Mouse (Mus musculus): ENCODE measurements at regions not wholly inside any gene's neighbourhood (a gene's known extent, or its start where the extent isn't known, plus 50 kb on each side); places are given as distances from the start of the nearest gene placed in this dataset.

DNA sequence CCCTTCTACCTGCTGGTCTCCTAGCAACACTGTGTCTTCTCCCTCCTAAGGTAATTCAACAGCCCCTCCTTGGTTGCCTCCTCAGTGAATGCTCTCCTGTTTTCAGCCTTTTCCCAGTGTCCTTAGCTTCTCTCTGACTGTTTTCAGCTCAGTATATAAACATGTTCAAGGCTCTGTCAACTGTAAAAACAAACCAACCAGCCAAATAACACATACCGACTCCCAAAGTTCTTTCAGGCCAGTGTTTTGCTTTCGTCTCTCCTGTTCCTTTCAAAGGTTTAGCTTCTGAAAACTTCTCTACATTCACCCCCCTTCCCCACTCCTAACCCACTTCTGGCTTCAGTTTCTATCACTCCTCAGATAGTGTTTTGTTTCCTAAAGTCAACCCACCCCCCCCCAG lies 73.4 kb downstream of the Phlda1 start:
- H3K36me3 ChIP-seq: no peaks in the 10 kb centered on the region
- H3K9ac ChIP-seq: no peak overlapping the region
- peaks cover 23% of the 10 kb centered on the region for H3K4me1 ChIP-seq
- no peaks in the 10 kb centered on the region for H3K27me3 ChIP-seq (replicated peaks)
- no peaks in the 10 kb centered on the region for H3K9me3 ChIP-seq
- H3K4me3 ChIP-seq (replicated peaks): no peak overlapping the region
- H3K4me2 ChIP-seq: no peak overlapping the region
- no peak overlapping the region for H3K27ac ChIP-seq
- ATAC-seq (ENCODE audit: insufficient read depth, low FRiP score, low read depth): no peak
- 38% methylated on average over 2 of the region's 2 CpGs for WGBS

DNA sequence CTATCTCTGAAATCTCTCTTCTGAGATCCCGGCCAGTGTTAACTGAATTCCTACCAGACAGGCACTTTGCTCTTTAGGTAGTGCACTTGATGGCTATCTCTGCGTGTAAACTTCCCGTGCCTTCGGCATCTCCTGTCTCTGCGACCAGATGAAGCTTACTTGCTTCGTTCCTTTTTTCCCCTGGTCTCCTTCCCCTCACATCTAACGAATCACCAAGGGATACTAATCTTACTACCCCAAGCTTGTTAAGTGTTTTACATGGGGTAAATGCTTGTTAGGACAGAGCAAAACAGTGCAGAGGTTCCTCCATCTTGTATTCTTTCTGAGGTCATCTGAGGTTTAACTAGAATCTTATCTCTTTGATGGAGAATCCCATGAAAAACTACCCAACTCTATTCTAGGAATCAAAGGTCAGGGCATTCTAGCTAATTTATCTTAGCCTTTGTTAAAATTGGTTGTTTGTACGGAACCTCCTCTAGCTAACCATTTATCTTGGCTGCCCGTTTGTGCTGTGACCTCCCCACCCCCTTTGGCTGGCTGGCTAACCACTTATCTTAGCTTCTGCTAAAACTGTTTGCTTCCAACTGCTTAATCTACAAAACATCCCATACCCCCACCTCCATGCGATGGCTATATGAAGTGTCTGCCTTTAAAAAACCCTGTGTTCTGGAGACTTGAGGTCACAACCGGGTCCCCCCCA lies 74.5 kb downstream of the Phlda1 start:
- no peak overlapping the region for H3K9ac ChIP-seq
- H3K27me3 ChIP-seq (replicated peaks): no peaks in the 10 kb centered on the region
- no peaks in the 10 kb centered on the region for H3K36me3 ChIP-seq
- H3K4me3 ChIP-seq (replicated peaks): no peak overlapping the region
- H3K4me1 ChIP-seq: peaks cover 16% of the 10 kb centered on the region
- no peak for ATAC-seq (ENCODE audit: insufficient read depth, low FRiP score, low read depth)
- 39% methylated on average over 11 of the region's 11 CpGs for WGBS
- H3K4me2 ChIP-seq: no peak overlapping the region
- no peak overlapping the region for H3K27ac ChIP-seq
- H3K9me3 ChIP-seq: no peaks in the 10 kb centered on the region

DNA sequence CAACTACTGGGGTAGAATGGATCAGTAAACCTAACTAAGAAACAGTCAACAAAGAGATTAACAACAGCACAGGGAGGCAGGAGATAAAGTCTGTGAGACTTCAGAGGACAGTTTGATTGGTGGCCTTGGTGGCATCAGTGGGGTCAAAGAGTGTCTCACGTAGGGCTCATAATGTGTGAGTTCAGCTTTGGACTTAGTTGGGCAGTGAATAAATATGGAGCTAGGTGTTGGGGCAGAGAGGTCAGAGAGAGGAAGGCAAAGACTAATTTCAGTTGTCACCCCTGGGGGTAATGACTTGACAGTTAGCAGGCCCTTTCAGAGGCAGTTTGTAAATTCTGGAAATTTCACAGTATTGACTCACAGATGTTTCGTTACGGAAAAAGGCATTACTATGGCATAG lies 75.8 kb downstream of the Phlda1 start:
- Histone ChIP-seq H3K4me3 (replicated peaks) (no peak overlapping the region), H3K4me1 (0 out of 2 replicates have a peak, but pooled peaks cover 3% of the 10 kb centered on the region), H3K4me2 (no peak overlapping the region), H3K27me3 (replicated peaks) (no peaks in the 10 kb centered on the region), H3K36me3 (no peaks in the 10 kb centered on the region), H3K27ac (no peak overlapping the region), H3K9me3 (no peaks in the 10 kb centered on the region), H3K9ac (no peak overlapping the region)
- WGBS: 88% methylated on average over 3 of the region's 3 CpGs
- no peak for ATAC-seq (ENCODE audit: insufficient read depth, low FRiP score, low read depth)

DNA sequence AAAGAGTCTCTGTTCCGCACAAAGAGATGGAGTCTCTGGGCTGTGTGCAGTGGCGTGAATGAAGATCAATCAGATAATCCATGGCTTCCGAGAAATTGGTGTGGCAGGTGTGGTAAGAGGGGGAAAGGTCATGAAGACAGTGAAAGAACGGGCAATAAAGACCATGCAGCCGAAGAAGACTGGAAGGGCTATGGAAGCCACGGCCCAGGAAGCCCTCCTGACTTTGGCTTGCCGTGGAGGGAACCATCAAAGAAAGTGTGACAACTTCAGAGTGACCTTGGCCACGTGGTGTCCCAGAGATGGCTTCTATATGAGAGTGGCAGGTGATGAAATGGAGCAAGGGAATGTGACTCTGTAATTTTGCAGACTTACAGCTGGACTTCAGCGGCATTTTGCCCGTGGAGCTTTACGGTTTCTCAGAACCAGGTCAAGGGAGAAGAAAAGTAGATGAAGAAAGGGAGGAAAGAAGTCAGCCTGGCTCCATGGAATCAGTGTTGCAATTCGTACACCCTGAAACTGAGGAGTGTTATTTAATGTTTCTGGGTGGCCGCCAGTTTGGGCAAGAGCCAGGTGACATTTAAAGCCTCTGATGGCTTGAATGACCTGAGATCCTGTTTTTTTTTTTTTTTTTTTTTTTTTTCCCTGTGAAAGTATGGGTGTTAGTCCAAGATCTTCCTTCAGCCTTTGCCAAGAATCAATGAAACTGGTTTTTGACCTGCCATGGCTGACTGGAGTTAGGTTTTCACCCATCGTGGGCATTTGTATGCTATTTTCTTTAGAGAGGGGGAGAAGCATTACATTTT lies 76.4 kb downstream of the Phlda1 start:
- H3K4me2 ChIP-seq: no peak overlapping the region
- no peaks in the 10 kb centered on the region for H3K27me3 ChIP-seq (replicated peaks)
- H3K4me1 ChIP-seq: 0 out of 2 replicates have a peak, but pooled peaks cover 3% of the 10 kb centered on the region
- H3K9ac ChIP-seq: no peak overlapping the region
- ATAC-seq (ENCODE audit: insufficient read depth, low FRiP score, low read depth): no peak
- H3K9me3 ChIP-seq: no peaks in the 10 kb centered on the region
- no peak overlapping the region for H3K4me3 ChIP-seq (replicated peaks)
- no peak overlapping the region for H3K27ac ChIP-seq
- no peaks in the 10 kb centered on the region for H3K36me3 ChIP-seq
- WGBS: 67% methylated on average over 14 of the region's 14 CpGs

DNA sequence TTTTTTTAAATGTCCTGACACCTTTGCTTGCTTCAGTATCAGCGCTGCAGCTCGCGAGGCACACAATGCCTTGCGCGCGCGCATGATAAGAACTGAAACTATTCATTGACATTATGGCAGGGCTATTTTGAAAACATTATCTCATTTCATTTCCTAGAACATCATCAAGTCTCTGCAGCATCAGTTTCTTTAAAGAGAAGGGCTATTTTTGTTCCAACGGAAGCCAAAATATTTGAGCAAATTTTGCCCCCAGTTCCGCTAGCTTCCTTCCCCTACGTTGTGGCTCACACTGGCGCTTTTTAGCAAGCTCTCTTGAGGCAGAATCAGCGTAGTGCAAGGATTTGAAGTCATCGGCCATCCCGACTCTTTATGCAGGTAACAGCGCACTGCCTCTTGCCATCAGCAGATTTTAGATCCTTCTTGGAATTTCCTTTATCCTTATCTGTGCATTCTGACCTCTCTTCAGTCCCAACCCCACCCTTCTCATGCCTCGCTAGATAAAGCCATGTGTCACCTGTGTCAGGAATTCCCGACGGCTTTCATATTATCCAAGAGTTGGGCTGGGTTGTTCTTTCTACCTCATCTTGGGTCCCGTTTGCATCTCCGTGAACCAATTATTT lies 77.1 kb downstream of the Phlda1 start:
- Histone ChIP-seq H3K27ac (no peak overlapping the region), H3K4me2 (no peak overlapping the region), H3K36me3 (no peaks in the 10 kb centered on the region), H3K9me3 (no peaks in the 10 kb centered on the region), H3K4me1 (0 out of 2 replicates have a peak, but pooled peaks cover 3% of the 10 kb centered on the region), H3K4me3 (replicated peaks) (no peak overlapping the region), H3K9ac (no peak overlapping the region), H3K27me3 (replicated peaks) (no peaks in the 10 kb centered on the region)
- 78% methylated on average over 20 of the region's 20 CpGs for WGBS
- ATAC-seq (ENCODE audit: insufficient read depth, low FRiP score, low read depth): no peak

DNA sequence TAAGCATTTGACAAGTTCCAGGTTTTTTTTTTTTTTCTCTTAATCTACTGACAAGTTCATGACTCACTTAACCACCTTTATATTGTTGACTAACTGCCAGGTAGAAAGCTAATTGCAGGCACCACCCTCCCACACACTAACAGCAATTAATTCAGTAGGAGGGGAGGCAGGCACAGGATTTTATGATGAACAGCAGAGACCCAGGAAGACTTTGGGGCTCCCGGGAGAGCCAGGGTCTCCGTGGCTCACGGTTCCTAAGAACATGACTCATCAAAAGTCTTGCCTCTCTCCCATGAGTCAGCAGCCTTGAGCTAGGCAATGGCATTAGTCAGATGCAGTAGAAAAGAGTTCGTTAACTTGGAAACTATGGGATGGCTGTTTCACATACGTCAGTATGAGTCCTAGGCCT lies 77.7 kb downstream of the Phlda1 start:
- WGBS: 81% methylated on average over 5 of the region's 5 CpGs
- ATAC-seq (ENCODE audit: insufficient read depth, low FRiP score, low read depth): no peak
- no peaks in the 10 kb centered on the region for H3K36me3 ChIP-seq
- H3K9me3 ChIP-seq: no peaks in the 10 kb centered on the region
- 0 out of 2 replicates have a peak, but pooled peaks cover 3% of the 10 kb centered on the region for H3K4me1 ChIP-seq
- no peak overlapping the region for H3K4me2 ChIP-seq
- no peak overlapping the region for H3K27ac ChIP-seq
- no peak overlapping the region for H3K9ac ChIP-seq
- H3K27me3 ChIP-seq (replicated peaks): no peaks in the 10 kb centered on the region
- no peak overlapping the region for H3K4me3 ChIP-seq (replicated peaks)

DNA sequence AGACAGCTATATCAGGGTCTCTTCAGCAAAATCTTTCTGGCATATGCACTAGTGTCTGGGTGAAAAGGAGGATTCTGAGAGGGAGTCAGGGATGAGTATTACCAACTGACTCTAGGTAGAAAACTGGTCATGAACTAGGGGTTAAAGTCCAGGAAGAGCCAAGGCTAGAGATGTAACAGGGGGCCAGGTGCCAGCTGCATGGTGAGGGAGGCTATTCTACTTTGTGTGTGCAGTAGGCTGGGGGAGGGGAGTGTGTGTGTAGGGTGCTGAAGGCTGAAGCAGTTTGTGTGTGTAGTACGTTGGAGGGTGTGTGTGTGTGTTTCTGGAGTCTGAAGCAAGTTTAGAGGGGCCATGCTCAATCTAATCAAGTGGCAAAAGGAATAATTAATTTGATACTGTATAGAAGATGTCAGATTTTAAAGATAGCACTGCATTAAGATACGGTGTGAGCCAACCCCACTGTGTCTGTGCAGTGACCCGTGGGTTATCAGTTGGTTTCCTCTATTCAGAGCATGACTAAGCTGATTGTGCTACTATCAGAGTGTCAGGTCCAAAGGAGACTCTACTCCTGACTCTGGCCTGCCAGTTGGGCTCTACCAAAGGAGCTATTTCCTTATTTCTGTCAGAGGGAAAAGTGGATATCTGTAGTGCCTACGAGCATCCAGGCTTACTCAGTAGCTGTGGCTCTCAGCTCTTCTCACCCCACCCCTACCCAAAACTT lies 82.0 kb downstream of the Phlda1 start:
- no peak overlapping the region for H3K4me2 ChIP-seq
- H3K27ac ChIP-seq: no peak overlapping the region
- WGBS: 39% methylated on average over 4 of the region's 4 CpGs
- H3K9me3 ChIP-seq: no peaks in the 10 kb centered on the region
- peak; percentile 75 for ATAC-seq (ENCODE audit: insufficient read depth, low FRiP score, low read depth)
- no peak overlapping the region for H3K4me3 ChIP-seq (replicated peaks)
- no peaks in the 10 kb centered on the region for H3K4me1 ChIP-seq
- no peaks in the 10 kb centered on the region for H3K36me3 ChIP-seq
- H3K27me3 ChIP-seq (replicated peaks): no peaks in the 10 kb centered on the region
- no peak overlapping the region for H3K9ac ChIP-seq

DNA sequence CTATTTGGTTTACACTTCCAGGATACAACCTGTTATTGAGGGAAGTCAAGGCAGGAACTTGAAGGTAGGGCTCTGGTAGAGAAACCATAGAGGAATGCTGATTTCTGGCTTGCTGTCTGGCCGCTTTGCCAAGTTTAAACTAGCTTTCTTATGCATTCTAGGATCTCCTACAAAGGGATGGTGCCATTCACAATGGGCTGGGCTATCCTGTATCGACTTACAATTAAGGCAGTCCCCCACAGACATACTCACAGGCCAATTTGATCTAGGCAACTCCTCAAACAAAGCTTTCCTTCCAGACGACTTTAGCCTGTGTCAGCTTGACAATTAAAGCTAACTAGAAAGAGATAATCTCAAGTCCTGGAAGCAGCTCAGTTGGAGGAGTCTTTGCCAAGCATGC lies 83.1 kb downstream of the Phlda1 start:
- WGBS: 68% methylated on average over 3 of the region's 3 CpGs
- no peaks in the 10 kb centered on the region for H3K4me1 ChIP-seq

DNA sequence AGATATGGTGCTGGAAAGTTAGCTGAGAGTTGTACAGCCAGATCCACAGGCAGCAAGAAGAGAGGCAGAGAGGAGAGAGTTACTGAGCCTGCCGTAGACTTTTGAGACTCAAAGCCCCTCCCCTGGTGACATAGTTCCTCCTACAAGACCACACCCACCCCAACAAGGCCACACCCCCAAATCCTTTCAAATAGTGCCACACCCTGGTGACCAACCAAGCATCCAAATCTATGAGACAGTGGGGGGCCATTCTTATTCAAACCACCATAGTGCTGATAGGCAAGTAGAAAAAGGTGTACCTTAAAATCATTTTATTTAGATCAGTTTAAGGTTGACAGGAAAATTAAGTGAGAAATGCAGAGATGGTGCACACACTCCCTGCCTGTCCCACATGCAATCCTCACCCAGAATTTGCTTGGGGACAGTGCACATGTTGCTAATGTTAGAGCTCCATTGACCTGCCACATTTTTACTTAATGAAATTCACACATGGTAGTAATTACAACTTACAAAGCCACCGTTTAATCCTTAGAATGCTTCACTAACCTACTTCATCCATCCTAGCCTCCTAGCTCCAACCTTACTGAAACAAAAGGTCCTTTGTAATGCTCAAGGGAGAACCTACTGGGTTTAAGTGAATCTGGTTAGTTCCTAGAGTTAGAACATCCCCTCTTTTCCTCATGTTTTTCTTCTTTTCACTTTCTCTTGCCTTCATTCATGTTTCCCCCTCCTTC lies 86.5 kb downstream of the Phlda1 start:
- H3K27ac ChIP-seq: no peak overlapping the region
- no peaks in the 10 kb centered on the region for H3K27me3 ChIP-seq (replicated peaks)
- no peaks in the 10 kb centered on the region for H3K36me3 ChIP-seq
- no peak for ATAC-seq (ENCODE audit: insufficient read depth, low FRiP score, low read depth)
- no peak overlapping the region for H3K4me3 ChIP-seq (replicated peaks)
- no peak overlapping the region for H3K4me2 ChIP-seq
- H3K4me1 ChIP-seq: peaks cover 10% of the 10 kb centered on the region
- H3K9me3 ChIP-seq: no peaks in the 10 kb centered on the region
- whole genome bisulfite sequencing: 89% methylated on average over 2 of the region's 2 CpGs
- no peak overlapping the region for H3K9ac ChIP-seq

More for the DNA sequence above, 83.1 kb downstream of the Phlda1 start:
- no peaks in the 10 kb centered on the region for H3K36me3 ChIP-seq
- no peak overlapping the region for H3K27ac ChIP-seq
- H3K9ac ChIP-seq: no peak overlapping the region
- no peak overlapping the region for H3K4me2 ChIP-seq
- H3K9me3 ChIP-seq: no peaks in the 10 kb centered on the region
- H3K4me3 ChIP-seq (replicated peaks): no peak overlapping the region
- ATAC-seq (ENCODE audit: insufficient read depth, low FRiP score, low read depth): no peak
- no peaks in the 10 kb centered on the region for H3K27me3 ChIP-seq (replicated peaks)

DNA sequence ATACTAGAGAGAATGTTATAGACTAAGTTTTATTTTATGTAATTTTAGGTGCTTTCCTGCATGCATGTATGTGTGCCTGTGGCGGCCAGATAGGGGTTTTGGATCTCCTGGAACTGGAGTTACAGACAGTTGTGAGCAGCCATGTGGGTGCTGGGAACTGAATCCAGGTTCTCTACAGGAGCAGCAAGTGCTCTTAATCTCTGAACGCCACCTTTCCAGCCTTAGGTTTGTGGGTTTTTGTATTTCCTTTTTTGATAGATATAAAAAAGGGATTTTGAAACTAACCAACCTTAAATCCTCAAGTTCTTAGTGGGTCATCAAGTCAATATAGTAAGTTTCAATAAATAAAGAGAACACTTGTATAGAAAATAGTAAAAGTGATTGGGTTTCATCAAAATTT lies 87.2 kb downstream of the Phlda1 start:
- peaks cover 13% of the 10 kb centered on the region for H3K4me1 ChIP-seq
- no peak overlapping the region for H3K4me2 ChIP-seq
- H3K4me3 ChIP-seq (replicated peaks): no peak overlapping the region
- ATAC-seq (ENCODE audit: insufficient read depth, low FRiP score, low read depth): no peak
- no peak overlapping the region for H3K27ac ChIP-seq
- H3K9me3 ChIP-seq: no peaks in the 10 kb centered on the region
- H3K36me3 ChIP-seq: no peaks in the 10 kb centered on the region
- H3K27me3 ChIP-seq (replicated peaks): no peaks in the 10 kb centered on the region
- H3K9ac ChIP-seq: no peak overlapping the region
- WGBS: 92% methylated on average over 2 of the region's 2 CpGs

DNA sequence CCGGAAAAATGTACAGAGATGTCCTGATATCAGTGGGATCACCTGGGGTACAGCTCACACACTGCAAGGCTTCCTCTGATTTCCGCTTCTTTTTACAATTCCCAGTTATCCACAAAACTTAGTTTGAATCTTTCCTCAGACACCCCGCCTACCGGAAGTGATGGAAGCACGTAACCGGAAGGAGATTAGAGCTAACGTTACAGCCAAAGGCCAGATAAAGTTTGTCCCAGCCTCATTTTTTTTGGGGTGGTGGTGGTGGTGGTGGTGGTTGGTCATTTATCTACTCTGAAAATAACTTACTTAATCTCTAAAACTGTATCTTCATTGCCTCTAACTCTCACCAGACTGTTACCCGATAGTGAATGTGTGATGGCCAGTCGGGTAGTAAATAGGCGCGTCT lies 88.1 kb downstream of the Phlda1 start:
- H3K4me3 ChIP-seq (replicated peaks): no peak overlapping the region
- H3K27ac ChIP-seq: no peak overlapping the region
- no peaks in the 10 kb centered on the region for H3K36me3 ChIP-seq
- H3K27me3 ChIP-seq (replicated peaks): no peaks in the 10 kb centered on the region
- H3K4me1 ChIP-seq: peaks cover 17% of the 10 kb centered on the region
- no peaks in the 10 kb centered on the region for H3K9me3 ChIP-seq
- 87% methylated on average over 11 of the region's 11 CpGs for WGBS
- no peak for ATAC-seq (ENCODE audit: insufficient read depth, low FRiP score, low read depth)
- 0 out of 2 replicates have a peak overlapping the region, but pooled peaks have one; percentile 19 for H3K4me2 ChIP-seq
- H3K9ac ChIP-seq: no peak overlapping the region

All from stomach, embryonic 15.5 days (tissue).